Comparison of ENCODE assay signal across 20 mouse cellular contexts in the genomic region with DNA sequence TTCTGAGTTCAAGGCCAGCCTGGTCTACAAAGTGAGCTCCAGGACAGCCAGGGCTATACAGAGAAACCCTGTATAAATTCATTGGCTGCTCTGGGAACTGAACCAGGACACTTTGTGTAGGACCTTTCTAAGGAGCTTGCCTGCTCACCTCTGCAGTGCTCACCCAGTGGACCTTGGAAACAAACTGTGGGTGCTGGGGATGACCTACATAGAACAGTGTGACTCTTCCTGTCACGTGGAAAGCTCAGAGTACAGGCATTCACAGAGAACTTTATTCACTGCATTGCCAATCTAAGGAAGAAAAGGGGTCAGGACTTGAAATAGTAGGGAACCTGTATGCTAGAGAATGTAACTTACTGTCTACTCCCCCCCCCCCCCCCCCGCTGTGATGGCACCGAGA. TPM values are rescaled to one million over a fixed set of nuclear protein-coding genes. Genes with fewer than 3 reads are reported as not detected.
"Had no signal": no experiment of that assay in that cellular context is flagged by ENCODE, and none has a peak within 500 bp of the region (broad histone marks: within the 10 kb centered on the region; RNA-seq: fewer than 3 reads in every experiment).

No protein-coding gene starts in this region.

- H3K9ac ChIP-seq: limb, embryonic 13.5 days; liver, embryonic 13.5 days; lung, embryonic 15.5 days; midbrain, embryonic 13.5 days; neural tube, embryonic 13.5 days; stomach, embryonic 15.5 days had no signal

- H3K27me3 ChIP-seq: limb, embryonic 13.5 days; liver, embryonic 13.5 days; lung, embryonic 15.5 days; megakaryocyte, embryonic 14.5 days; midbrain, embryonic 13.5 days; neural tube, embryonic 13.5 days; stomach, embryonic 15.5 days had no signal

- H3K4me1 ChIP-seq: limb, embryonic 13.5 days; liver, embryonic 13.5 days; stomach, embryonic 15.5 days had no signal

- H3K27ac ChIP-seq: hindbrain, postnatal 0 days; limb, embryonic 13.5 days; liver, embryonic 13.5 days; lung, embryonic 15.5 days; midbrain, embryonic 10.5 days; midbrain, embryonic 13.5 days; neural tube, embryonic 13.5 days; stomach, embryonic 15.5 days had no signal

- DNase-seq: left cerebral cortex, postnatal 4 days; liver; liver, embryonic 13.5 days; retina, postnatal 1 day; right cerebral cortex, postnatal 25 days; spleen, adult 18-20 months; thymus, postnatal 25 days had no signal

- H3K4me3 ChIP-seq: limb, embryonic 13.5 days; liver, embryonic 13.5 days; lung, embryonic 15.5 days; megakaryocyte, embryonic 14.5 days; midbrain, embryonic 10.5 days; midbrain, embryonic 13.5 days; myocyte; neural tube, embryonic 13.5 days; stomach, embryonic 15.5 days had no signal

- ATAC-seq: hindbrain, postnatal 0 days; inflammation-experienced regulatory T-cells, adult 6 months; intestine, embryonic 16.5 days; midbrain, embryonic 13.5 days; midbrain, embryonic 16.5 days had no signal

- H3K9me3 ChIP-seq: limb, embryonic 13.5 days; liver, embryonic 13.5 days; lung, embryonic 15.5 days; megakaryocyte, embryonic 14.5 days; midbrain, embryonic 10.5 days; midbrain, embryonic 13.5 days; neural tube, embryonic 13.5 days; stomach, embryonic 15.5 days had no signal

- H3K4me2 ChIP-seq: limb, embryonic 13.5 days; liver, embryonic 13.5 days; lung, embryonic 15.5 days; midbrain, embryonic 13.5 days; neural tube, embryonic 13.5 days; stomach, embryonic 15.5 days had no signal

- H3K36me3 ChIP-seq: limb, embryonic 13.5 days; liver, embryonic 13.5 days; lung, embryonic 15.5 days; midbrain, embryonic 10.5 days; midbrain, embryonic 13.5 days; neural tube, embryonic 13.5 days; stomach, embryonic 15.5 days had no signal

RNA-seq across cellular contexts. Expression of a gene that starts 54.4 kb away (rescaled TPM):
- total RNA-seq: monocyte, adult 5-6 weeks had no signal
- polyA plus RNA-seq: inflammation-experienced regulatory T-cells, adult 6 months; myocyte had no signal
